ENCODE assay signal across 11 mouse cellular contexts in the genomic region with DNA sequence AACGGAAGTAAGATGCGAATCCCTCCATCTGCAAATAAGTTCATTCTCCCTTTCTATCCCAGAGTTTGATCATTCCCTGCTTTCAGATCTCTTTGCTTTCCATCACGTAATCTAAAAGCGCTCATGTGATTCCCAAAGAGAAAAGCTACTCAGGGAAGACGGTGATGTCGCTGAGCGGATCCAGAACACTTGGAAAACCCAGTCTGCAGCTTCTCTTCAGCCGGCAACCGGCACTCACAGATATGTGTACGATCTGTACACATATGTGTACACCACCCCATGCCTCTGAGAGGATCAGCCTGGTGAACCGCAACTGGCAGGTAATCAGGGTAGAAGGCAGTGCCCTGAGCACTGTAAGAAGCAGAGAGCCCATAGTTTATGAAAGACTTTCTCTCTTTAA. TPM values are rescaled to one million over a fixed set of nuclear protein-coding genes. Genes with fewer than 3 reads are reported as not detected.
DNase-seq lines count a peak whose midpoint lies in the region; ATAC-seq and TF ChIP-seq lines count a peak whose summit lies in the region.
"Had no signal": no experiment of that assay in that cellular context is flagged by ENCODE, and none has a peak within 500 bp of the region (broad histone marks: within the 10 kb centered on the region; RNA-seq: fewer than 3 reads in every experiment).

No protein-coding gene starts in this region.

- no peaks in the 10 kb centered on the region for H3K36me3 ChIP-seq in lung, embryonic 15.5 days
- H3K36me3 ChIP-seq in intestine, postnatal 0 days (ENCODE audit: control insufficient read depth, insufficient read depth), result no peaks in the 10 kb centered on the region; the same call in 1 of the 2 replicates

- DNase-seq in cerebellum, adult 2 months, result no peak
- DNase-seq in lung, postnatal 10 days, result no peak
- DNase-seq in natural killer cell, adult 2 months (ENCODE audit: low spot score in 2 of 2), result no peak
- DNase-seq in thymus, postnatal 0 days (ENCODE audit: low spot score), result no peak
- DNase-seq: cerebellum, postnatal 25 days; lung, adult 18-20 months had no signal

- H3K4me3 ChIP-seq in cerebellum, adult 2 months (replicated peaks; ENCODE audit: insufficient read depth, low read depth, low read length), result no peak overlapping the region
- peak overlapping the region; percentile 85 for H3K4me3 ChIP-seq in lung, embryonic 15.5 days
- H3K4me3 ChIP-seq in intestine, postnatal 0 days (ENCODE audit: low read depth, low read length), result peak overlapping the region; percentile 81
- no peak overlapping the region for H3K4me3 ChIP-seq in olfactory bulb, adult 2 months (ENCODE audit: insufficient read depth, low read depth, low read length)

- H3K27ac ChIP-seq in cerebellum, adult 2 months (ENCODE audit: insufficient read depth, low read length), result peak overlapping the region; percentile 59; the same call in 1 of the 2 replicates
- H3K27ac ChIP-seq in lung, embryonic 15.5 days, result no peak overlapping the region
- H3K27ac ChIP-seq in intestine, postnatal 0 days (ENCODE audit: low read depth, low read length), result no peak overlapping the region
- 0 out of 2 replicates have a peak overlapping the region, but pooled peaks have one; percentile 6 for H3K27ac ChIP-seq in olfactory bulb, adult 2 months (ENCODE audit: insufficient read depth, low read depth, low read length)

- ATAC-seq in cerebellum, adult (ENCODE audit: insufficient number of reproducible peaks, low FRiP score, low TSS enrichment), result no peak
- no peak for ATAC-seq in lung, embryonic 15.5 days (ENCODE audit: borderline replicate concordance, extremely low read depth, low FRiP score, low TSS enrichment)
- no peak for ATAC-seq in intestine, postnatal 0 days

- 82% methylated on average over 11 of the region's 11 CpGs for WGBS in cerebellum, adult 2 months
- 67% methylated on average over 11 of the region's 11 CpGs for WGBS in lung, embryonic 15.5 days
- 52% methylated on average over 11 of the region's 11 CpGs for WGBS in intestine, postnatal 0 days
- WGBS in olfactory bulb, adult 2 months, result 90% methylated on average over 11 of the region's 11 CpGs

- peaks cover 4% of the 10 kb centered on the region; the same call in 1 of the 2 replicates for H3K27me3 ChIP-seq in cerebellum, adult 2 months (ENCODE audit: control insufficient read depth, insufficient read depth, low read length)
- H3K27me3 ChIP-seq in lung, embryonic 15.5 days, result no peaks in the 10 kb centered on the region
- no peaks in the 10 kb centered on the region for H3K27me3 ChIP-seq in intestine, postnatal 0 days (replicated peaks; ENCODE audit: control insufficient read depth, insufficient read depth, low read length)

- no peaks in the 10 kb centered on the region for H3K9me3 ChIP-seq in lung, embryonic 15.5 days
- no peaks in the 10 kb centered on the region for H3K9me3 ChIP-seq in intestine, postnatal 0 days (ENCODE audit: control insufficient read depth)

- TF ChIP-seq POLR2A in cerebellum, adult 2 months (IDR thresholded peaks at IDR 0.05; ENCODE audit: borderline replicate concordance, insufficient read depth, low read length), result no peak
- no peak for TF ChIP-seq POLR2A in olfactory bulb, adult 2 months (IDR thresholded peaks at IDR 0.05; ENCODE audit: insufficient read depth, low read depth, low read length)

- no peak for TF ChIP-seq CTCF in cerebellum, adult 2 months (IDR thresholded peaks at IDR 0.05; ENCODE audit: borderline replicate concordance, insufficient read depth, low read depth, low read length)
- no peak for TF ChIP-seq CTCF in intestine, postnatal 0 days (IDR thresholded peaks at IDR 0.05; ENCODE audit: low read depth)
- no peak for TF ChIP-seq CTCF in olfactory bulb, adult 2 months (IDR thresholded peaks at IDR 0.05; ENCODE audit: insufficient read depth, low read depth, low read length)

- no peak overlapping the region for H3K9ac ChIP-seq in lung, embryonic 15.5 days
- peak overlapping the region; percentile 89 for H3K9ac ChIP-seq in intestine, postnatal 0 days (ENCODE audit: low read depth, low read length)

- peak overlapping the region; percentile 80 for H3K4me2 ChIP-seq in lung, embryonic 15.5 days
- peak overlapping the region; percentile 90 for H3K4me2 ChIP-seq in intestine, postnatal 0 days (replicated peaks; ENCODE audit: low read depth)

- no peaks in the 10 kb centered on the region for H3K4me1 ChIP-seq in cerebellum, adult 2 months (ENCODE audit: control insufficient read depth, insufficient read depth, low read length)
- peaks cover 22% of the 10 kb centered on the region for H3K4me1 ChIP-seq in lung, embryonic 15.5 days
- H3K4me1 ChIP-seq in intestine, postnatal 0 days (replicated peaks; ENCODE audit: control insufficient read depth, insufficient read depth, low read length), result 0 out of 2 replicates have a peak, but pooled peaks cover 16% of the 10 kb centered on the region
- H3K4me1 ChIP-seq in olfactory bulb, adult 2 months (ENCODE audit: control insufficient read depth, insufficient read depth, low read length), result peaks cover 5% of the 10 kb centered on the region; the same call in 1 of the 2 replicates

RNA-seq across cellular contexts. Expression of a gene that starts 1.6 kb away (rescaled TPM):
- polyA plus RNA-seq in cerebellum, adult 2 months (2012; rRNA removed), result 6.1 and 7.2 TPM in 2 replicates
- polyA plus RNA-seq in lung, embryonic 15.5 days (2015; fragmentation: Nextera tagmentation; extraction: Ambion mirVana), result 8.3 and 10.2 TPM in 2 replicates
- polyA plus RNA-seq in intestine, postnatal 0 days (2015; fragmentation: Nextera tagmentation; extraction: Ambion mirVana), result 9.9 and 10.3 TPM in 2 replicates
- polyA plus RNA-seq in olfactory bulb, adult 2 months (2012; ENCODE audit: insufficient read depth, insufficient read length, low replicate concordance, missing spikeins), result not detected in 2 replicates
- polyA plus RNA-seq in thymus, postnatal 0 days (2015; fragmentation: Nextera tagmentation; extraction: Ambion mirVana), result 22.2 and 25.1 TPM in 2 replicates

RNA-seq across cellular contexts. Expression of a gene that starts 52.2 kb away (rescaled TPM):
- 0.03 and 0.08 TPM in 2 replicates for polyA plus RNA-seq in cerebellum, adult 2 months (2012; rRNA removed)
- 0.16 and 0.19 TPM in 2 replicates for polyA plus RNA-seq in lung, embryonic 15.5 days (2015; fragmentation: Nextera tagmentation; extraction: Ambion mirVana)
- polyA plus RNA-seq in intestine, postnatal 0 days (2015; fragmentation: Nextera tagmentation; extraction: Ambion mirVana), result 0.08 and 0.12 TPM in 2 replicates
- not detected in 2 replicates for polyA plus RNA-seq in olfactory bulb, adult 2 months (2012; ENCODE audit: insufficient read depth, insufficient read length, low replicate concordance, missing spikeins)
- polyA plus RNA-seq in thymus, postnatal 0 days (2015; fragmentation: Nextera tagmentation; extraction: Ambion mirVana), result 0.42 and 0.58 TPM in 2 replicates
- polyA plus RNA-seq: spleen, adult 2 months had no signal

Comparison
In these comparisons a context has a peak if more than half of its experiments do, and no peak if none do; other contexts are left out.
1. H3K27ac ChIP-seq: peak in cerebellum, adult 2 months (single experiment) and olfactory bulb, adult 2 months (single experiment); none in lung, embryonic 15.5 days (single experiment) and intestine, postnatal 0 days (single experiment).
2. H3K4me3 ChIP-seq: peak in lung, embryonic 15.5 days (single experiment) and intestine, postnatal 0 days (single experiment); none in cerebellum, adult 2 months (single experiment) and olfactory bulb, adult 2 months (single experiment).